Mouse (Mus musculus) midbrain, embryonic 13.5 days (tissue): ENCODE measurements around the gene Efcab5. TPM values are rescaled to one million over a fixed set of nuclear protein-coding genes. Genes with fewer than 3 reads are reported as not detected.
A peak's percentile ranks its signal among the peaks of the same experiment; 100 is the strongest.

ENCODE experiments used
- ATAC-seq: fragments of 200-750 bp; cut with Nextera tagmentation; 2 replicates; pipeline ENCODE4 v1.8.0; 2017; ENCODE audit warnings: mild to moderate bottlenecking, moderate TSS enrichment, moderate library complexity
- H3K27ac ChIP-seq: fragments of 300-500 bp; sonication (generic); 2 replicates; pipeline ENCODE4 v1.5.1; 2015; ENCODE audit warnings: inconsistent platforms, mild to moderate bottlenecking, moderate library complexity
- H3K27me3 ChIP-seq: fragments of 300-500 bp; sonication (generic); 2 replicates; pipeline ENCODE4 v1.6.1; 2015; ENCODE audit warnings: mild to moderate bottlenecking, inconsistent platforms
- H3K36me3 ChIP-seq: fragments of 300-500 bp; sonication (generic); 2 replicates; pipeline ENCODE4 v1.6.1; 2015; ENCODE audit warnings: mild to moderate bottlenecking, inconsistent platforms
- H3K4me1 ChIP-seq: fragments of 300-500 bp; sonication (generic); replicated peaks from 2 replicates; pipeline ENCODE4 v1.6.1; 2015; ENCODE audit warnings: inconsistent platforms
- H3K4me2 ChIP-seq: fragments of 300-500 bp; sonication (generic); replicated peaks from 2 replicates; pipeline ENCODE4 v1.6.1; 2015; ENCODE audit warnings: moderate library complexity, mild to moderate bottlenecking, inconsistent platforms
- H3K4me3 ChIP-seq: fragments of 300-500 bp; sonication (generic); replicated peaks from 2 replicates; pipeline ENCODE4 v1.5.1; 2015; ENCODE audit warnings: mild to moderate bottlenecking, inconsistent platforms
- H3K9ac ChIP-seq: fragments of 300-500 bp; sonication (generic); replicated peaks from 2 replicates; pipeline ENCODE4 v1.6.1; 2015; ENCODE audit warnings: mild to moderate bottlenecking, inconsistent platforms
- H3K9me3 ChIP-seq: fragments of 300-500 bp; sonication (generic); 2 replicates; pipeline ENCODE4 v1.6.1; 2016; ENCODE audit warnings: mild to moderate bottlenecking, inconsistent platforms
- WGBS: fragments of 180-500 bp; shearing (Covaris S2); methylation state at CpG from one replicate; pipeline ENCODE4 v1.1.7; 2015; 5-methylcytosine and 5-hydroxymethylcytosine counted together
- microRNA counts: library from miRNA; unstranded; fragments of <30 nt; microRNA quantifications from one replicate; lab custom pipeline; 2016
- microRNA-seq: library from miRNA; unstranded; fragments of <30 nt; microRNA quantifications from one replicate; pipeline ENCODE4, GENCODE M21; 2016
- polyA plus RNA-seq: library from polyadenylated mRNA; unstranded; fragments of >200 nt; fragmentation: Nextera tagmentation; extraction: Ambion mirVana; gene quantifications from 2 replicates; pipeline ENCODE4 v1.2.1, GENCODE M21; 2015

The Efcab5 gene
- polyA plus RNA-seq, 1 experiment from 2014 or later: 0.73 TPM

- no peak for ATAC-seq
- WGBS: 80% methylated on average over 2 of the region's 2 CpGs
- no peaks in the 10 kb centered on the region for H3K27me3 ChIP-seq
These were observed 146.0 kb downstream of the Efcab5 start for GRCm38 (mm10) chr11:77042816-77043215.

GRCm38 (mm10) chr11:77041891-77042290, 146.9 kb downstream of the Efcab5 start:
- Histone ChIP-seq H3K4me1 (no peaks in the 10 kb centered on the region), H3K27ac (no peak overlapping the region), H3K9me3 (no peaks in the 10 kb centered on the region), H3K36me3 (peaks cover 17% of the 10 kb centered on the region), H3K9ac (no peak overlapping the region), H3K4me2 (no peak overlapping the region), H3K4me3 (no peak overlapping the region), H3K27me3 (no peaks in the 10 kb centered on the region)
- 81% methylated on average over 4 of the region's 4 CpGs for WGBS
- ATAC-seq: no peak

More at GRCm38 (mm10) chr11:77042816-77043215, 146.0 kb downstream of the Efcab5 start:
- no peak overlapping the region for H3K27ac ChIP-seq
- H3K36me3 ChIP-seq: peaks cover 22% of the 10 kb centered on the region
- H3K4me2 ChIP-seq: no peak overlapping the region
- H3K4me1 ChIP-seq: no peaks in the 10 kb centered on the region
- no peak overlapping the region for H3K9ac ChIP-seq
- H3K9me3 ChIP-seq: no peaks in the 10 kb centered on the region
- no peak overlapping the region for H3K4me3 ChIP-seq

MicroRNAs within 50 kb of the gene (microRNA counts, 519-probe panel; counts per million panel counts)
- microRNA mmu-miR-423-3p (lab: Ali Mortazavi, UCI): 4,313 counts per million, percentile 79 among the panel's probes with 10 or more counts
- microRNA mmu-miR-423-5p (lab: Ali Mortazavi, UCI): 3,795 counts per million, percentile 72 among the panel's probes with 10 or more counts

Small RNAs within 50 kb of the gene (microRNA-seq; reads per million reads assigned to microRNA genes)
- gene Mir423: 6,157 reads per million, percentile 92 among the genes with 10 or more reads in this experiment

Other genes starting within 250 kb of the Efcab5 start
- gene Slc6a4, start 190.4 kb downstream of the Efcab5 start, polyA plus RNA-seq: 2.0 and 7.0 TPM in 2 replicates
- 73.9 and 78.5 TPM in 2 replicates for gene Nsrp1, start 110.5 kb downstream of the Efcab5 start, polyA plus RNA-seq
- 17.8 and 19.2 TPM in 2 replicates for gene Ssh2, start 27.3 kb upstream of the Efcab5 start, polyA plus RNA-seq